Comparison of ENCODE assay signal across 13 mouse cellular contexts in genomic region chr2:125900797-125901410, GRCm38 (mm10). TPM values are rescaled to one million over a fixed set of nuclear protein-coding genes. Genes with fewer than 3 reads are reported as not detected.
DNase-seq lines count a peak whose midpoint lies in the region; ATAC-seq and TF ChIP-seq lines count a peak whose summit lies in the region.
"Had no signal": no experiment of that assay in that cellular context is flagged by ENCODE, and none has a peak within 500 bp of the region (broad histone marks: within the 10 kb centered on the region; RNA-seq: fewer than 3 reads in every experiment).

No protein-coding gene starts in this region.

- no peak overlapping the region for H3K9ac ChIP-seq in liver, embryonic 15.5 days
- H3K9ac ChIP-seq: hindbrain, embryonic 15.5 days; limb, embryonic 13.5 days had no signal

- H3K4me1 ChIP-seq in liver, embryonic 15.5 days (replicated peaks): peaks cover 25% of the 10 kb centered on the region
- H3K4me1 ChIP-seq: hindbrain, embryonic 15.5 days; limb, embryonic 13.5 days had no signal

- no peaks in the 10 kb centered on the region for H3K27me3 ChIP-seq in liver, embryonic 15.5 days
- H3K27me3 ChIP-seq: hindbrain, embryonic 15.5 days; limb, embryonic 13.5 days had no signal

- no peak overlapping the region for H3K4me3 ChIP-seq in liver, embryonic 15.5 days (replicated peaks)
- H3K4me3 ChIP-seq in gastrocnemius, adult 2 months: no peak overlapping the region
- H3K4me3 ChIP-seq: hindbrain, embryonic 15.5 days; limb, embryonic 13.5 days had no signal

- TF ChIP-seq CTCF in gastrocnemius, adult 2 months (IDR thresholded peaks at IDR 0.05): no peak

- peak overlapping the region; percentile 85 for H3K27ac ChIP-seq in liver, embryonic 15.5 days (replicated peaks)
- H3K27ac ChIP-seq in gastrocnemius, adult 2 months: no peak overlapping the region
- H3K27ac ChIP-seq: hindbrain, embryonic 15.5 days; limb, embryonic 13.5 days had no signal

- intact Hi-C loops in gastrocnemius, adult 2 months (cut with DNase I): no loop called here

- H3K36me3 ChIP-seq in liver, embryonic 15.5 days (replicated peaks): no peaks in the 10 kb centered on the region

- WGBS in liver, embryonic 15.5 days (ENCODE audit: insufficient replicate concordance): 36% methylated on average over 6 of the region's 6 CpGs

- no peaks in the 10 kb centered on the region for H3K9me3 ChIP-seq in liver, embryonic 15.5 days (replicated peaks)
- H3K9me3 ChIP-seq: hindbrain, embryonic 15.5 days; limb, embryonic 13.5 days had no signal

- peak overlapping the region; percentile 55 for H3K4me2 ChIP-seq in liver, embryonic 15.5 days
- H3K4me2 ChIP-seq: hindbrain, embryonic 15.5 days; limb, embryonic 13.5 days had no signal

- peak; percentile 93 for ATAC-seq in common myeloid progenitor, adult 5-6 weeks (replicated peaks; ENCODE audit: low read depth, poor library complexity, severe bottlenecking)
- ATAC-seq in liver, embryonic 15.5 days (ENCODE audit: insufficient read depth): peak; percentile 99

- peak; percentile 18 for DNase-seq in adrenal gland, postnatal 14 days
- no peak for DNase-seq in adrenal gland, postnatal 25 days
- DNase-seq in 416B (ENCODE audit: low read depth): peak; percentile 95
- no peak for DNase-seq in natural killer cell, adult 2 months (ENCODE audit: low spot score in 2 of 2)
- no peak for DNase-seq in thymus, postnatal 4 days
- no peak for DNase-seq in gastrocnemius, adult 2 months
- DNase-seq: cerebellum, postnatal 36 days; kidney, postnatal 10 days; right cerebral cortex, postnatal 4 days had no signal

RNA-seq across cellular contexts. Expression of gene Cops2, which starts 42.0 kb away (rescaled TPM):
- total RNA-seq in adrenal gland, postnatal 14 days (2021): 128 and 137 TPM in 2 replicates
- total RNA-seq in adrenal gland, postnatal 25 days (2021): 128 and 139 TPM in 2 replicates
- total RNA-seq in common myeloid progenitor, adult 5-6 weeks (2017): 204 and 241 TPM in 2 replicates
- polyA plus RNA-seq in liver, embryonic 15.5 days (2015; fragmentation: Nextera tagmentation; extraction: Ambion mirVana): 36.2 and 39.5 TPM in 2 replicates
- total RNA-seq in gastrocnemius, adult 2 months (2021): 100 to 1,000 TPM; 109 to 116 TPM

RNA-seq across cellular contexts. Expression of gene Galk2, which starts 42.0 kb away (rescaled TPM):
- 45.1 and 48.4 TPM in 2 replicates for total RNA-seq in adrenal gland, postnatal 14 days (2021)
- total RNA-seq in adrenal gland, postnatal 25 days (2021): 77.6 and 102 TPM in 2 replicates
- 27.2 and 27.4 TPM in 2 replicates for total RNA-seq in common myeloid progenitor, adult 5-6 weeks (2017)
- polyA plus RNA-seq in liver, embryonic 15.5 days (2015; fragmentation: Nextera tagmentation; extraction: Ambion mirVana): 9.3 and 9.5 TPM in 2 replicates
- 1 to 10 TPM; 2.8 to 4.2 TPM for total RNA-seq in gastrocnemius, adult 2 months (2021)

Comparison
In these comparisons a context has a peak if more than half of its experiments do, and no peak if none do; other contexts are left out.
1. DNase-seq: peak in adrenal gland, postnatal 14 days (single experiment) and 416B (single experiment); none in adrenal gland, postnatal 25 days (single experiment), natural killer cell, adult 2 months (0 of 2), thymus, postnatal 4 days (single experiment) and gastrocnemius, adult 2 months (single experiment).